Mouse (Mus musculus): ENCODE results near the gene Rffl. TPM values are rescaled to one million over a fixed set of nuclear protein-coding genes. Genes with fewer than 3 reads are reported as not detected.

The Rffl gene
- polyA plus RNA-seq, 1 experiment from 2014 or later, result 9.7 TPM

GRCm38 (mm10) chr11:82866850-82867564 is 4.0 kb downstream of the Rffl start:
- Histone ChIP-seq H3K9me3 (ENCODE audit: control insufficient read depth, low read length) (no peaks in the 10 kb centered on the region), H3K4me3 (ENCODE audit: low read depth, low read length) (no peak overlapping the region), H3K4me2 (ENCODE audit: low read depth, low read length) (no peak overlapping the region), H3K27me3 (replicated peaks; ENCODE audit: control insufficient read depth, insufficient read depth, low read length) (no peaks in the 10 kb centered on the region), H3K9ac (ENCODE audit: low read depth, low read length) (no peak overlapping the region), H3K4me1 (ENCODE audit: control insufficient read depth, insufficient read depth, low read length) (no peaks in the 10 kb centered on the region), H3K36me3 (ENCODE audit: control insufficient read depth, insufficient read depth, low read length) (no peaks in the 10 kb centered on the region), H3K27ac (replicated peaks; ENCODE audit: low read depth, low read length) (no peak overlapping the region)
- WGBS, result 42% methylated on average over 7 of the region's 7 CpGs
- ATAC-seq (ENCODE audit: low read depth) (no peak), DNase-seq (ENCODE audit: low spot score) (no peak)

GRCm38 (mm10) chr11:82865957-82866356 is 5.1 kb downstream of the Rffl start:
- Histone ChIP-seq H3K4me2 (ENCODE audit: low read depth, low read length) (no peak overlapping the region), H3K9ac (ENCODE audit: low read depth, low read length) (no peak overlapping the region), H3K27me3 (replicated peaks; ENCODE audit: control insufficient read depth, insufficient read depth, low read length) (no peaks in the 10 kb centered on the region), H3K27ac (replicated peaks; ENCODE audit: low read depth, low read length) (no peak overlapping the region), H3K36me3 (ENCODE audit: control insufficient read depth, insufficient read depth, low read length) (no peaks in the 10 kb centered on the region), H3K4me1 (ENCODE audit: control insufficient read depth, insufficient read depth, low read length) (no peaks in the 10 kb centered on the region), H3K4me3 (ENCODE audit: low read depth, low read length) (no peak overlapping the region), H3K9me3 (ENCODE audit: control insufficient read depth, low read length) (no peaks in the 10 kb centered on the region)
- WGBS, result 74% methylated on average over 10 of the region's 10 CpGs
- no peak for ATAC-seq (ENCODE audit: low read depth)
- DNase-seq (ENCODE audit: low spot score), result no peak

GRCm38 (mm10) chr11:82863488-82863931 is 7.5 kb downstream of the Rffl start:
- ATAC-seq (ENCODE audit: low read depth), result peak; percentile 55; the same call in 1 of the 2 replicates
- H3K9ac ChIP-seq (ENCODE audit: low read depth, low read length), result no peak overlapping the region
- no peaks in the 10 kb centered on the region for H3K36me3 ChIP-seq (ENCODE audit: control insufficient read depth, insufficient read depth, low read length)
- no peak overlapping the region for H3K4me3 ChIP-seq (ENCODE audit: low read depth, low read length)
- no peak overlapping the region for H3K4me2 ChIP-seq (ENCODE audit: low read depth, low read length)
- H3K4me1 ChIP-seq (ENCODE audit: control insufficient read depth, insufficient read depth, low read length), result no peaks in the 10 kb centered on the region
- WGBS, result 40% methylated on average over 4 of the region's 4 CpGs
- no peak overlapping the region for H3K27ac ChIP-seq (replicated peaks; ENCODE audit: low read depth, low read length)
- no peaks in the 10 kb centered on the region for H3K9me3 ChIP-seq (ENCODE audit: control insufficient read depth, low read length)
- H3K27me3 ChIP-seq (replicated peaks; ENCODE audit: control insufficient read depth, insufficient read depth, low read length), result no peaks in the 10 kb centered on the region
- DNase-seq (ENCODE audit: low spot score), result peak; percentile 29

- DNase-seq (ENCODE audit: low spot score), result no peak
- WGBS, result 64% methylated on average over 2 of the region's 2 CpGs
- no peaks in the 10 kb centered on the region for H3K4me1 ChIP-seq (ENCODE audit: control insufficient read depth, insufficient read depth, low read length)
- H3K4me3 ChIP-seq (ENCODE audit: low read depth, low read length), result no peak overlapping the region
- no peak overlapping the region for H3K9ac ChIP-seq (ENCODE audit: low read depth, low read length)
- H3K36me3 ChIP-seq (ENCODE audit: control insufficient read depth, insufficient read depth, low read length), result no peaks in the 10 kb centered on the region
- H3K9me3 ChIP-seq (ENCODE audit: control insufficient read depth, low read length), result no peaks in the 10 kb centered on the region
- H3K27ac ChIP-seq (replicated peaks; ENCODE audit: low read depth, low read length), result no peak overlapping the region
- H3K27me3 ChIP-seq (replicated peaks; ENCODE audit: control insufficient read depth, insufficient read depth, low read length), result no peaks in the 10 kb centered on the region
- no peak overlapping the region for H3K4me2 ChIP-seq (ENCODE audit: low read depth, low read length)
- ATAC-seq (ENCODE audit: low read depth), result no peak
Observed at GRCm38 (mm10) chr11:82863059-82863458, 8.0 kb downstream of the Rffl start.

- no peak overlapping the region for H3K27ac ChIP-seq (replicated peaks; ENCODE audit: low read depth, low read length)
- H3K9ac ChIP-seq (ENCODE audit: low read depth, low read length), result no peak overlapping the region
- H3K27me3 ChIP-seq (replicated peaks; ENCODE audit: control insufficient read depth, insufficient read depth, low read length), result no peaks in the 10 kb centered on the region
- no peak for ATAC-seq (ENCODE audit: low read depth)
- no peak overlapping the region for H3K4me2 ChIP-seq (ENCODE audit: low read depth, low read length)
- no peaks in the 10 kb centered on the region for H3K4me1 ChIP-seq (ENCODE audit: control insufficient read depth, insufficient read depth, low read length)
- 79% methylated on average over 9 of the region's 9 CpGs for WGBS
- H3K36me3 ChIP-seq (ENCODE audit: control insufficient read depth, insufficient read depth, low read length), result no peaks in the 10 kb centered on the region
- H3K9me3 ChIP-seq (ENCODE audit: control insufficient read depth, low read length), result no peaks in the 10 kb centered on the region
- DNase-seq (ENCODE audit: low spot score), result no peak
- no peak overlapping the region for H3K4me3 ChIP-seq (ENCODE audit: low read depth, low read length)
Observed at GRCm38 (mm10) chr11:82862638-82863037, 8.4 kb downstream of the Rffl start.

- no peak overlapping the region for H3K4me2 ChIP-seq (ENCODE audit: low read depth, low read length)
- ATAC-seq (ENCODE audit: low read depth) (no peak), DNase-seq (ENCODE audit: low spot score) (no peak)
- no peaks in the 10 kb centered on the region for H3K27me3 ChIP-seq (replicated peaks; ENCODE audit: control insufficient read depth, insufficient read depth, low read length)
- H3K4me1 ChIP-seq (ENCODE audit: control insufficient read depth, insufficient read depth, low read length), result no peaks in the 10 kb centered on the region
- H3K4me3 ChIP-seq (ENCODE audit: low read depth, low read length), result no peak overlapping the region
- H3K36me3 ChIP-seq (ENCODE audit: control insufficient read depth, insufficient read depth, low read length), result no peaks in the 10 kb centered on the region
- no peak overlapping the region for H3K9ac ChIP-seq (ENCODE audit: low read depth, low read length)
- H3K9me3 ChIP-seq (ENCODE audit: control insufficient read depth, low read length), result no peaks in the 10 kb centered on the region
- 63% methylated on average over 8 of the region's 8 CpGs for WGBS
- no peak overlapping the region for H3K27ac ChIP-seq (replicated peaks; ENCODE audit: low read depth, low read length)
Observed at GRCm38 (mm10) chr11:82861558-82861957, 9.5 kb downstream of the Rffl start.

- ATAC-seq (ENCODE audit: low read depth) (no peak), DNase-seq (ENCODE audit: low spot score) (no peak)
- Histone ChIP-seq H3K27ac (replicated peaks; ENCODE audit: low read depth, low read length) (no peak overlapping the region), H3K27me3 (replicated peaks; ENCODE audit: control insufficient read depth, insufficient read depth, low read length) (no peaks in the 10 kb centered on the region), H3K4me3 (ENCODE audit: low read depth, low read length) (no peak overlapping the region), H3K36me3 (ENCODE audit: control insufficient read depth, insufficient read depth, low read length) (no peaks in the 10 kb centered on the region), H3K9me3 (ENCODE audit: control insufficient read depth, low read length) (no peaks in the 10 kb centered on the region), H3K4me1 (ENCODE audit: control insufficient read depth, insufficient read depth, low read length) (no peaks in the 10 kb centered on the region), H3K9ac (ENCODE audit: low read depth, low read length) (no peak overlapping the region), H3K4me2 (ENCODE audit: low read depth, low read length) (no peak overlapping the region)
- WGBS, result 71% methylated on average over 6 of the region's 6 CpGs
Observed at GRCm38 (mm10) chr11:82860759-82861158, 10.3 kb downstream of the Rffl start.

- no peak for ATAC-seq (ENCODE audit: low read depth)
- DNase-seq (ENCODE audit: low spot score), result no peak
- Histone ChIP-seq H3K9ac (ENCODE audit: low read depth, low read length) (no peak overlapping the region), H3K36me3 (ENCODE audit: control insufficient read depth, insufficient read depth, low read length) (no peaks in the 10 kb centered on the region), H3K27ac (replicated peaks; ENCODE audit: low read depth, low read length) (no peak overlapping the region), H3K4me3 (ENCODE audit: low read depth, low read length) (no peak overlapping the region), H3K4me1 (ENCODE audit: control insufficient read depth, insufficient read depth, low read length) (no peaks in the 10 kb centered on the region), H3K27me3 (replicated peaks; ENCODE audit: control insufficient read depth, insufficient read depth, low read length) (no peaks in the 10 kb centered on the region), H3K4me2 (ENCODE audit: low read depth, low read length) (no peak overlapping the region), H3K9me3 (ENCODE audit: control insufficient read depth, low read length) (no peaks in the 10 kb centered on the region)
- 70% methylated on average over 13 of the region's 13 CpGs for WGBS
Observed at GRCm38 (mm10) chr11:82857307-82857848, 13.6 kb downstream of the Rffl start.

GRCm38 (mm10) chr11:82856032-82856431 is 15.0 kb downstream of the Rffl start:
- Histone ChIP-seq H3K36me3 (ENCODE audit: control insufficient read depth, insufficient read depth, low read length) (no peaks in the 10 kb centered on the region), H3K4me2 (ENCODE audit: low read depth, low read length) (no peak overlapping the region), H3K27ac (replicated peaks; ENCODE audit: low read depth, low read length) (no peak overlapping the region), H3K4me3 (ENCODE audit: low read depth, low read length) (no peak overlapping the region), H3K27me3 (replicated peaks; ENCODE audit: control insufficient read depth, insufficient read depth, low read length) (no peaks in the 10 kb centered on the region), H3K9ac (ENCODE audit: low read depth, low read length) (no peak overlapping the region), H3K4me1 (ENCODE audit: control insufficient read depth, insufficient read depth, low read length) (no peaks in the 10 kb centered on the region), H3K9me3 (ENCODE audit: control insufficient read depth, low read length) (no peaks in the 10 kb centered on the region)
- 72% methylated on average over 10 of the region's 10 CpGs for WGBS
- ATAC-seq (ENCODE audit: low read depth) (no peak), DNase-seq (ENCODE audit: low spot score) (no peak)

Data from embryonic facial prominence, embryonic 14.5 days (tissue).